Mouse (Mus musculus) limb, embryonic 15.5 days (tissue): ENCODE data around the gene Mageb18. TPM values are rescaled to one million over a fixed set of nuclear protein-coding genes. Genes with fewer than 3 reads are reported as not detected.

Source experiments
- ATAC-seq: fragments of 200-750 bp; cut with Nextera tagmentation; 2 replicates; pipeline ENCODE4 v1.8.0; 2017; ENCODE audit warnings: low read depth, moderate TSS enrichment; ENCODE audit not compliant: insufficient number of reproducible peaks, low FRiP score, low TSS enrichment
- H3K27ac ChIP-seq: fragments of 300-500 bp; sonication (generic); 2 replicates; pipeline ENCODE4 v1.5.1; 2015; ENCODE audit warnings: moderate library complexity, mild to moderate bottlenecking, inconsistent platforms
- H3K27me3 ChIP-seq: fragments of 300-500 bp; sonication (generic); 2 replicates; pipeline ENCODE4 v1.6.1; 2015; ENCODE audit warnings: inconsistent platforms
- H3K36me3 ChIP-seq: fragments of 300-500 bp; sonication (generic); 2 replicates; pipeline ENCODE4 v1.6.1; 2015; ENCODE audit warnings: inconsistent platforms
- H3K4me1 ChIP-seq: fragments of 300-500 bp; sonication (generic); 2 replicates; pipeline ENCODE4 v1.6.1; 2015; ENCODE audit warnings: inconsistent platforms
- H3K4me2 ChIP-seq: fragments of 300-500 bp; sonication (generic); 2 replicates; pipeline ENCODE4 v1.6.1; 2015; ENCODE audit warnings: mild to moderate bottlenecking, inconsistent platforms
- H3K4me3 ChIP-seq: fragments of 300-500 bp; sonication (generic); 2 replicates; pipeline ENCODE4 v1.5.1; 2015; ENCODE audit warnings: mild to moderate bottlenecking, inconsistent platforms
- H3K9ac ChIP-seq: fragments of 300-500 bp; sonication (generic); 2 replicates; pipeline ENCODE4 v1.6.1; 2015; ENCODE audit warnings: inconsistent platforms
- H3K9me3 ChIP-seq: fragments of 300-500 bp; sonication (generic); 2 replicates; pipeline ENCODE4 v1.6.1; 2016; ENCODE audit warnings: inconsistent platforms
- WGBS: fragments of 180-500 bp; shearing (Covaris S2); methylation state at CpG from one replicate; pipeline ENCODE4 v1.1.7; 2015; 5-methylcytosine and 5-hydroxymethylcytosine counted together
- polyA plus RNA-seq: library from polyadenylated mRNA; unstranded; fragments of >200 nt; fragmentation: Nextera tagmentation; extraction: Ambion mirVana; gene quantifications from 2 replicates; pipeline ENCODE4 v1.2.1, GENCODE M21; 2015

Mageb18 gene
- polyA plus RNA-seq, 1 experiment from 2014 or later: not detected

- Histone ChIP-seq H3K9me3 (no peaks in the 10 kb centered on the region), H3K4me3 (no peak overlapping the region), H3K27me3 (no peaks in the 10 kb centered on the region), H3K36me3 (no peaks in the 10 kb centered on the region), H3K4me2 (no peak overlapping the region), H3K9ac (no peak overlapping the region), H3K27ac (no peak overlapping the region), H3K4me1 (no peaks in the 10 kb centered on the region)
- ATAC-seq: no peak
- WGBS: 48% methylated on average over 1 of the region's 1 CpGs
Observed at GRCm38 (mm10) chrX:92333459-92333858, 265.9 kb downstream of the Mageb18 start.

GRCm38 (mm10) chrX:92323599-92323998 is 275.8 kb downstream of the Mageb18 start:
- no peak overlapping the region for H3K4me3 ChIP-seq
- no peaks in the 10 kb centered on the region for H3K4me1 ChIP-seq
- no peaks in the 10 kb centered on the region for H3K9me3 ChIP-seq
- 16% methylated on average over 1 of the region's 1 CpGs for WGBS
- no peak for ATAC-seq
- no peaks in the 10 kb centered on the region for H3K36me3 ChIP-seq
- no peak overlapping the region for H3K9ac ChIP-seq
- no peak overlapping the region for H3K4me2 ChIP-seq
- H3K27ac ChIP-seq: no peak overlapping the region
- no peaks in the 10 kb centered on the region for H3K27me3 ChIP-seq

GRCm38 (mm10) chrX:92280619-92281018 is 318.8 kb downstream of the Mageb18 start:
- Histone ChIP-seq H3K9me3 (no peaks in the 10 kb centered on the region), H3K4me2 (no peak overlapping the region), H3K4me3 (no peak overlapping the region), H3K4me1 (no peaks in the 10 kb centered on the region), H3K36me3 (no peaks in the 10 kb centered on the region), H3K9ac (no peak overlapping the region), H3K27ac (no peak overlapping the region), H3K27me3 (no peaks in the 10 kb centered on the region)
- no peak for ATAC-seq

Other genes starting within 250 kb of the Mageb18 start
- not detected in 2 replicates for gene Gm5941, start 109.6 kb downstream of the Mageb18 start, polyA plus RNA-seq